Mouse (Mus musculus) bone marrow, adult 2 months (tissue): ENCODE data around the gene Gata3. TPM values are rescaled to one million over a fixed set of nuclear protein-coding genes. Genes with fewer than 3 reads are reported as not detected.

Experiments
- H3K27ac ChIP-seq: fragments of 200-500 bp; 2 replicates; pipeline ENCODE4 v1.5.1; 2012; ENCODE audit warnings: low read depth, mild to moderate bottlenecking, control low read depth, inconsistent platforms, low read length; ENCODE audit not compliant: control insufficient read depth, poor library complexity, insufficient read depth
- H3K4me1 ChIP-seq: fragments of 200-500 bp; 2 replicates; pipeline ENCODE4 v1.6.1; 2011; ENCODE audit warnings: low read length; ENCODE audit not compliant: control insufficient read depth, insufficient read depth
- H3K4me3 ChIP-seq: fragments of 200-500 bp; replicated peaks from 2 replicates; pipeline ENCODE3; 2011; ENCODE audit warnings: mild to moderate bottlenecking, low read depth, low read length, control low read depth; ENCODE audit not compliant: control insufficient read depth
- CTCF ChIP-seq: fragments of 200-500 bp; IDR thresholded peaks from 2 replicates; pipeline ENCODE4 v1.5.1; 2011; ENCODE audit warnings: low read length, control low read depth; ENCODE audit not compliant: control insufficient read depth, insufficient read depth
- POLR2A ChIP-seq: fragments of 200-500 bp; IDR thresholded peaks from 2 replicates; pipeline ENCODE4 v1.6.1; 2011; ENCODE audit warnings: low read depth, mild to moderate bottlenecking, control low read depth, low read length, borderline replicate concordance; ENCODE audit not compliant: control insufficient read depth
- WGBS: fragments of 180-500 bp; shearing (Covaris S2); methylation state at CpG from one replicate; pipeline ENCODE4 v1.1.7; 2018; 5-methylcytosine and 5-hydroxymethylcytosine counted together
- polyA plus RNA-seq: library from polyadenylated mRNA; stranded (reverse); fragments of >200 nt; gene quantifications from 2 replicates; pipeline ENCODE4 v1.2.4, GENCODE M21; 2011; ENCODE audit warnings: low replicate concordance; ENCODE audit not compliant: missing spikeins, insufficient read depth, insufficient read length

Gata3 gene
- 1.7 and 6.1 TPM in 2 replicates for polyA plus RNA-seq

- H3K4me3 ChIP-seq = no peak within 1 kb of the TSS
- H3K4me1 ChIP-seq = no peaks in the 10 kb centered on the region; the same call in 1 of the 2 replicates
- H3K27ac ChIP-seq = no peak within 1 kb of the TSS
- WGBS = under 1% methylated on average over 23 of the region's 23 CpGs
- TF ChIP-seq CTCF (no peak), POLR2A (no peak)
Measured at GRCm38 (mm10) chr2:9889651-9890183, at the start of gene Gata3. Gata3 (minus strand) TSS chr2:9890034.

GRCm38 (mm10) chr2:9939250-9939649, 49.4 kb upstream of the Gata3 start:
- 90% methylated on average over 4 of the region's 4 CpGs for WGBS
- Histone ChIP-seq H3K4me1 (no peaks in the 10 kb centered on the region; the same call in 1 of the 2 replicates), H3K27ac (no peak overlapping the region), H3K4me3 (no peak overlapping the region)
- no peak for TF ChIP-seq CTCF
- TF ChIP-seq POLR2A = no peak

- H3K27ac ChIP-seq = no peak overlapping the region
- TF ChIP-seq POLR2A (no peak), CTCF (no peak)
- 60% methylated on average over 1 of the region's 1 CpGs for WGBS
Measured at GRCm38 (mm10) chr2:9935965-9936364, 46.1 kb upstream of the Gata3 start.

GRCm38 (mm10) chr2:9926905-9927283, 37.1 kb upstream of the Gata3 start:
- TF ChIP-seq POLR2A (no peak), CTCF (no peak)
- H3K4me3 ChIP-seq = no peak overlapping the region
- H3K27ac ChIP-seq = no peak overlapping the region
- H3K4me1 ChIP-seq = peaks cover 2% of the 10 kb centered on the region; the same call in 1 of the 2 replicates
- 66% methylated on average over 4 of the region's 4 CpGs for WGBS

More at GRCm38 (mm10) chr2:9935965-9936364, 46.1 kb upstream of the Gata3 start:
- H3K4me1 ChIP-seq = no peaks in the 10 kb centered on the region; the same call in 1 of the 2 replicates
- H3K4me3 ChIP-seq = no peak overlapping the region

- 35% methylated on average over 7 of the region's 7 CpGs for WGBS
- TF ChIP-seq CTCF = no peak
- no peak for TF ChIP-seq POLR2A
- Histone ChIP-seq H3K4me1 (peaks cover 2% of the 10 kb centered on the region; the same call in 1 of the 2 replicates), H3K27ac (no peak overlapping the region), H3K4me3 (no peak overlapping the region)
Measured at GRCm38 (mm10) chr2:9926194-9926904, 36.5 kb upstream of the Gata3 start.

- H3K27ac ChIP-seq = no peak overlapping the region
- H3K4me1 ChIP-seq = no peaks in the 10 kb centered on the region
- WGBS = 88% methylated on average over 17 of the region's 17 CpGs
- TF ChIP-seq CTCF (no peak), POLR2A (no peak)
- H3K4me3 ChIP-seq = no peak overlapping the region
Measured at GRCm38 (mm10) chr2:9918691-9919471, 29.0 kb upstream of the Gata3 start.

GRCm38 (mm10) chr2:9917602-9918001, 27.8 kb upstream of the Gata3 start:
- no peak overlapping the region for H3K4me3 ChIP-seq
- no peak for TF ChIP-seq POLR2A
- H3K27ac ChIP-seq = no peak overlapping the region
- H3K4me1 ChIP-seq = no peaks in the 10 kb centered on the region
- 95% methylated on average over 9 of the region's 9 CpGs for WGBS

GRCm38 (mm10) chr2:9905995-9906394, 16.2 kb upstream of the Gata3 start:
- WGBS = 11% methylated on average over 11 of the region's 11 CpGs
- no peaks in the 10 kb centered on the region for H3K4me1 ChIP-seq
- no peak overlapping the region for H3K4me3 ChIP-seq
- H3K27ac ChIP-seq = no peak overlapping the region
- TF ChIP-seq POLR2A (no peak), CTCF (no peak)
